Mouse (Mus musculus) MEL (cell line): ENCODE results near the gene Zbtb22. TPM values are rescaled to one million over a fixed set of nuclear protein-coding genes. Genes with fewer than 3 reads are reported as not detected.

Experiments
- DNase-seq: peaks from one replicate; pipeline ENCODE4 v3.0.0; 2011; ENCODE audit warnings: low read depth, low spot score
- H3K27ac ChIP-seq: 2 replicates; pipeline ENCODE4 v1.5.1; 2012; ENCODE audit warnings: low read depth, mild to moderate bottlenecking, control low read depth, low read length, moderate library complexity; ENCODE audit not compliant: control insufficient read depth
- H3K27me3 ChIP-seq, 2 experiments: fragments of 150-350 bp in 1 of 2; sonication (generic) in 1 of 2; 2 replicates each; pipeline ENCODE4 v1.6.1; 2012; ENCODE audit warnings: low read length in 2 of 2, mild to moderate bottlenecking in 2 of 2, improper control_type of control experiment in 1 of 2, moderate library complexity in 1 of 2; ENCODE audit not compliant: insufficient read depth in 2 of 2, control insufficient read depth in 1 of 2
- H3K36me3 ChIP-seq, 2 experiments: 2 replicates each; pipeline ENCODE4 v1.6.1; 2012 to 2014; ENCODE audit warnings: low read length in 2 of 2, improper control_type of control experiment in 1 of 2, inconsistent platforms in 1 of 2, mild to moderate bottlenecking in 1 of 2; ENCODE audit not compliant: insufficient read depth in 2 of 2, control insufficient read depth in 1 of 2
- H3K4me1 ChIP-seq, 2 experiments: fragments of 150-350 bp in 1 of 2; sonication (generic) in 1 of 2; 2 replicates each; pipeline ENCODE4 v1.6.1; 2012; ENCODE audit warnings: low read length in 2 of 2, improper control_type of control experiment in 1 of 2, mild to moderate bottlenecking in 1 of 2; ENCODE audit not compliant: insufficient read depth in 2 of 2, control insufficient read depth in 1 of 2
- H3K4me3 ChIP-seq, 2 experiments: fragments of 150-350 bp in 1 of 2; sonication (generic) in 1 of 2; 2 replicates each; pipeline ENCODE4 v1.5.1; 2012; ENCODE audit warnings: low read depth in 2 of 2, low read length in 2 of 2, mild to moderate bottlenecking in 2 of 2, moderate library complexity in 2 of 2, control low read depth in 1 of 2, improper control_type of control experiment in 1 of 2; ENCODE audit not compliant: control insufficient read depth in 1 of 2, insufficient read depth in 1 of 2
- H3K79me2 ChIP-seq: 2 replicates; pipeline ENCODE4 v1.6.1; 2012; ENCODE audit warnings: mild to moderate bottlenecking, low read length, moderate library complexity; ENCODE audit not compliant: control insufficient read depth, poor library complexity, insufficient read depth
- H3K9ac ChIP-seq: 2 replicates; pipeline ENCODE4 v1.6.1; 2012; ENCODE audit warnings: low read depth, mild to moderate bottlenecking, control low read depth, low read length, moderate library complexity; ENCODE audit not compliant: control insufficient read depth, poor library complexity, severe bottlenecking
- H3K9me3 ChIP-seq: fragments of 150-350 bp; sonication (generic); replicated peaks from 2 replicates; pipeline ENCODE4 v1.6.1; 2012; ENCODE audit warnings: mild to moderate bottlenecking, low read length, improper control_type of control experiment, moderate library complexity; ENCODE audit not compliant: insufficient read depth
- CHD2 ChIP-seq: IDR thresholded peaks from 2 replicates; pipeline ENCODE4 v1.6.1; 2011; ENCODE audit warnings: low read length, improper control_type of control experiment
- E2F4 ChIP-seq: IDR thresholded peaks from 2 replicates; pipeline ENCODE4 v1.6.1; 2011; ENCODE audit warnings: low read depth, low read length, improper control_type of control experiment, borderline replicate concordance
- EP300 ChIP-seq, 2 experiments: IDR thresholded peaks; 2 replicates each; pipeline ENCODE4 v1.6.1; 2011; ENCODE audit warnings: improper control_type of control experiment in 2 of 2, low read length in 2 of 2, low read depth in 1 of 2, mild to moderate bottlenecking in 1 of 2
- ETS1 ChIP-seq: IDR thresholded peaks from 2 replicates; pipeline ENCODE4 v1.6.1; 2012; ENCODE audit warnings: low read depth, mild to moderate bottlenecking, inconsistent platforms, low read length, improper control_type of control experiment, moderate library complexity
- GABPA ChIP-seq: IDR thresholded peaks from 2 replicates; pipeline ENCODE4 v1.6.1; 2012; ENCODE audit warnings: low read depth, mild to moderate bottlenecking, inconsistent platforms, low read length, improper control_type of control experiment, moderate library complexity
- GATA1 ChIP-seq: IDR thresholded peaks from 2 replicates; pipeline ENCODE4 v1.6.1; 2011; ENCODE audit warnings: low read depth, low read length, improper control_type of control experiment
- MAX ChIP-seq: IDR thresholded peaks from 2 replicates; pipeline ENCODE4 v1.6.1; 2011; ENCODE audit warnings: low read length, improper control_type of control experiment
- MYB ChIP-seq: IDR thresholded peaks from 2 replicates; pipeline ENCODE4 v1.6.1; 2011; ENCODE audit warnings: mild to moderate bottlenecking, low read depth, low read length, improper control_type of control experiment
- NRF1 ChIP-seq: IDR thresholded peaks from 2 replicates; pipeline ENCODE4 v1.6.1; 2014; ENCODE audit warnings: low read depth, mild to moderate bottlenecking, inconsistent platforms, low read length, improper control_type of control experiment, moderate library complexity; ENCODE audit not compliant: poor library complexity, insufficient read depth, severe bottlenecking
- POLR2AphosphoS5 ChIP-seq: IDR thresholded peaks from 2 replicates; pipeline ENCODE4 v1.6.1; 2012; ENCODE audit warnings: low read depth, borderline replicate concordance, mild to moderate bottlenecking, inconsistent platforms, low read length, moderate library complexity, mixed read lengths
- RAD21 ChIP-seq: IDR thresholded peaks from 2 replicates; pipeline ENCODE4 v1.6.1; 2011; ENCODE audit warnings: mild to moderate bottlenecking, low read depth, low read length, improper control_type of control experiment
- RCOR1 ChIP-seq: IDR thresholded peaks from 2 replicates; pipeline ENCODE4 v1.6.1; 2012; ENCODE audit warnings: low read depth, mild to moderate bottlenecking, inconsistent platforms, low read length, improper control_type of control experiment
- TAL1 ChIP-seq: IDR thresholded peaks from 2 replicates; pipeline ENCODE4 v1.6.1; 2012; ENCODE audit warnings: mild to moderate bottlenecking, inconsistent platforms, low read length, moderate library complexity, mixed read lengths
- TBP ChIP-seq: IDR thresholded peaks from 2 replicates; pipeline ENCODE4 v1.8.0; 2011; ENCODE audit warnings: low read depth, low read length, improper control_type of control experiment
- TCF12 ChIP-seq: IDR thresholded peaks from 2 replicates; pipeline ENCODE4 v1.6.1; 2014; ENCODE audit warnings: low read depth, mild to moderate bottlenecking, inconsistent platforms, low read length, improper control_type of control experiment, moderate library complexity
- USF1 ChIP-seq: IDR thresholded peaks from 2 replicates; pipeline ENCODE4 v1.6.1; 2014; ENCODE audit warnings: low read depth, mild to moderate bottlenecking, inconsistent platforms, low read length, improper control_type of control experiment, moderate library complexity
- ZNF384 ChIP-seq: IDR thresholded peaks from 2 replicates; pipeline ENCODE4 v1.6.1; 2012; ENCODE audit warnings: low read depth, mild to moderate bottlenecking, inconsistent platforms, low read length, improper control_type of control experiment
- polyA plus RNA-seq, 2 experiments: library from polyadenylated mRNA; stranded (reverse) in 1 of 2; unstranded in 1 of 2; fragments of >175 nt in 1 of 2; fragments of >200 nt in 1 of 2; gene quantifications; 2 replicates each; pipeline versions ENCODE4 v1.2.1 to v1.2.4; 2012; ENCODE audit warnings: low replicate concordance in 2 of 2, low read depth in 1 of 2; ENCODE audit not compliant: insufficient read length in 2 of 2, insufficient read depth in 1 of 2, missing spikeins in 1 of 2
- total RNA-seq: library from RNA; depleted of rRNA; stranded (reverse); fragments of 300-350 nt; gene quantifications from 2 replicates; pipeline ENCODE4 v1.2.3, GENCODE M21; 2012

Gene Zbtb22
- total and polyA plus RNA-seq, 3 experiments: 18.6 to 30.0 TPM; not detected in 1

DNA sequence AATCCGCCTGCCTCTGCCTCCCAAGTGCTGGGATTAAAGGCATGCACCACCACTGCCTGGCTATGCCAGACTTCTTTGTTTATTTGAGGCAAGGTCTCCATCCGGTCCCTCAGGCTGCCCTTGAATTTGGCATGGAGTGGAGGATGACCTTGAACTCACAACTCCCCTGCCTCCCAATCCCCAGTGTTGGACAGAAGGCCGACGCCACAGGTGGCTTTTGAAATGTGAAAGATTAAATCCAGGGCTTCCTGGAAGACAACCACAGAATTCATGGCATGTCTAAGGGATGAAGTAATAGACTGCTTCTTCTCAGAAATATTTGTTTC lies 14.8 kb upstream of the Zbtb22 start:
- DNase-seq: no peak
- TF ChIP-seq ZNF384 (peak; percentile 50), CHD2 (no peak)
- peaks cover 21 to 47% of the 10 kb centered on the region in 2 experiments for H3K4me1 ChIP-seq
- H3K9me3 ChIP-seq: no peaks in the 10 kb centered on the region
- H3K4me3 ChIP-seq: no peak overlapping the region
- H3K36me3 ChIP-seq: peaks cover 0 to 30% of the 10 kb centered on the region in 2 experiments; a peak in 2 of 4 replicates
- no peaks in the 10 kb centered on the region for H3K27me3 ChIP-seq
- H3K9ac ChIP-seq: no peak overlapping the region
- no peak overlapping the region for H3K27ac ChIP-seq
- no peaks in the 10 kb centered on the region for H3K79me2 ChIP-seq

- H3K4me1 ChIP-seq: peaks cover 21 to 47% of the 10 kb centered on the region in 2 experiments
- no peaks in the 10 kb centered on the region for H3K79me2 ChIP-seq
- no peaks in the 10 kb centered on the region for H3K27me3 ChIP-seq
- no peaks in the 10 kb centered on the region for H3K9me3 ChIP-seq
- peaks cover 0 to 30% of the 10 kb centered on the region in 2 experiments; a peak in 2 of 4 replicates for H3K36me3 ChIP-seq
- H3K4me3 ChIP-seq: peak overlapping the region in 1 of 2 experiments; percentile 45; a peak in 1 of 4 replicates
- H3K9ac ChIP-seq: no peak overlapping the region
- no peak for DNase-seq
- H3K27ac ChIP-seq: no peak overlapping the region
- no peak for TF ChIP-seq RAD21
- no peak for TF ChIP-seq POLR2AphosphoS5
- TF ChIP-seq RCOR1: no peak
- TF ChIP-seq NRF1: no peak
- TF ChIP-seq GABPA: no peak
- TF ChIP-seq TAL1: no peak
- no peak for TF ChIP-seq TCF12
- TF ChIP-seq ETS1: no peak
- no peak for TF ChIP-seq E2F4
- TF ChIP-seq GATA1: no peak
- TF ChIP-seq MAX: no peak
- no peak for TF ChIP-seq TBP
- TF ChIP-seq EP300 (IDR thresholded peaks at IDR 0.05; ENCODE audit: low read depth in 1 of 2, low read length in 2 of 2): no peak
- TF ChIP-seq USF1: no peak
- TF ChIP-seq ZNF384: no peak
- no peak for TF ChIP-seq MYB
Observed at GRCm38 (mm10) chr17:33901653-33902052, 14.1 kb upstream of the Zbtb22 start.
